Mouse (Mus musculus) effector memory CD4-positive, alpha-beta T cell, adult 7 months (primary cell): ENCODE results near the gene Gm42878. TPM values are rescaled to one million over a fixed set of nuclear protein-coding genes. Genes with fewer than 3 reads are reported as not detected.

Source experiments
- polyA plus RNA-seq: library from polyadenylated mRNA; unstranded; fragments of 100-300 nt; shearing (Covaris generic); gene quantifications from one replicate; pipeline ENCODE4 v1.2.1, GENCODE M21; 2017

The Gm42878 gene
- polyA plus RNA-seq, result not detected

DNA sequence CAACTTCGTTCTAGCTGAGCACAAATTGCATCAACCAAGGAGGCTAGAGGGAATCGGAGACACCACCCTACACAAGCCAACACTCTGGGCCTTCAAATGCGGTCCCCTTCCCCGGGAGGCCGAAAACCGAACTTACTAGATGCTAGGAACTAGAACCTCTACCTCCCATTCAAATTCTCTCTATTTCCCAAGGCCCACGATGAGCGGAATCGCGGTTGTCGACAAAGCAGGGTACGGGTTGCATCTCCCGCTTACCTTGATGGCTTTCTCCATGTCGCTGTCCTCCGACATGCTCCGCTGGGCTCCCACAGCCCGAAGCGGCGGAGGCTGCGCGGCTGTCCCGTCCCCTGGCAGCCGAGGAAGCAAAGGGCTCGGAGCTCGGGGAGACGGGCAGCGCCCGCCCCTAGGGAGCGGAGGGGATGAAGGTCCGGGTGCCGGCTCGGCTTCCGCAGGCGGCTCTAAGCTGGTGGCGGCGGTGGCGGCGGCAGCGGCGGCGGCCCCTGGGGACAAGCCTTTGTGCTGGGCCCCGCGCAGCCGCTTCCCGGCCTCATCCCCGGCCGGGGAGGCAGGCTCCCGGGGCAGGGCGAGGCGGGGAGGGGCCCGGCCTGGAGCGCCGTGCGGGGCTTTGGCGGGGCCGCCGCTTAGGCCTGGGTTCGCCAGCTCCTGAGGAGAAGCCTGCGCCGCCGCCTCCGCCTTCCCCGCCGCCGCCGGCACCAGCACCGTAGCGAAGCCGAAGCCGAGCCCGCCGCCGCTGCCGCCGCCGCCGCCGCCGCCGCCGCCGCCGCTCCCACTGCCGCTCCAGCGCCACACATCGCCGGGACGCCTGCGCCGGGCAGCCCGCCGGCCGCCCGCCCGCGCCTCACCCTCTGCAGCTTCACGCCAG is at the start of gene Gm42878, which contains the start of gene Adam1a:
Gene Gm42878, minus strand, starts transcription at position 573 of the 883 bp plus-strand sequence.
Gene Adam1a, minus strand, starts transcription at position 573 of the 883 bp plus-strand sequence.

DNA sequence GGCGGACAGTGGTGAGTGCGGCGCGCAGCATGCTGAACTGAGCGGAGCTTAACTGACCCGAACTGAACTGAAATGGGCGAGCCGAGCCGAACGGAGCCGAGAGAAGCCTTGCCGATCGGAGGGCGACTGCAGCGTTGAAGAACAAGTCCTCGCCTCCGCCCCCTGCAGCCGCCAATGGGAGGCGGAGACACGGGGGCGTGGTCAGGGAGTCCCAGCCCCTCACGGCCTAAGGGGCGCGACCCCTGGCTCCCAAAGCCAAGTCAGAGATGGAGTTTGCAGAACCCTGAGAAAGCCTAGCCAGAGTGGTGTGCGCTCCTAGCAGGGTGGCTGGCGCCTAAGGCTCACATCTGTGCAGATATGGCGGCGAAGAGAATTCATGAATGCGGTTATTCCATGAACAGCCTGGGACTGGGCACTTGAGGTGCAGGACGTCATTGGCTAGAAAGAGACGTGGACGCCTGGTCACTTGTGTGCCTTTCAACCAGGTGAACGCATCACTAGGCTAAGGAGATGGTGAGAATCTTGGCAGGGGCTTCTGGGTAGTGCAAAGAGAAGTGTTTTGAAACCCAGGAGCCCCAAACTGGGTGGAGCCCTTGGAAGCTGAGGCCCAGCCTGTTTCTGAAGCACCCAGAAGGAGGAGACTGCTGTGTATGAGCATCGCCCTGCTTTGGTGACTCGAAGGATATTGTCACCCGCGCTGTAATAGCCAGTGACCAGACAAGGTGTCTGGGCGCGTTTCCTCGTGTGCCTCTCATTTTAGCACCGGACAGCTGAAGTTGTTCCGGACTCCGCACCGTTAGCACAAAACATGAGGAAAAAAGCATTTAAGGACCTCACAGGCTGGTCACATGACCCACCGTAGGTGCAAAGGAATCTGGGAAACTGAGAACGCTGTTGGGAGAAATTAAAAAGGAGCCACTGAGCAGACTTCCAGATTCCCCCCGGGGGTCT is 48.4 kb upstream of the Gm42878 start, which contains the start of gene Aldh2:
Gene Aldh2, minus strand, starts transcription at position 374 of the 951 bp plus-strand sequence.

DNA sequence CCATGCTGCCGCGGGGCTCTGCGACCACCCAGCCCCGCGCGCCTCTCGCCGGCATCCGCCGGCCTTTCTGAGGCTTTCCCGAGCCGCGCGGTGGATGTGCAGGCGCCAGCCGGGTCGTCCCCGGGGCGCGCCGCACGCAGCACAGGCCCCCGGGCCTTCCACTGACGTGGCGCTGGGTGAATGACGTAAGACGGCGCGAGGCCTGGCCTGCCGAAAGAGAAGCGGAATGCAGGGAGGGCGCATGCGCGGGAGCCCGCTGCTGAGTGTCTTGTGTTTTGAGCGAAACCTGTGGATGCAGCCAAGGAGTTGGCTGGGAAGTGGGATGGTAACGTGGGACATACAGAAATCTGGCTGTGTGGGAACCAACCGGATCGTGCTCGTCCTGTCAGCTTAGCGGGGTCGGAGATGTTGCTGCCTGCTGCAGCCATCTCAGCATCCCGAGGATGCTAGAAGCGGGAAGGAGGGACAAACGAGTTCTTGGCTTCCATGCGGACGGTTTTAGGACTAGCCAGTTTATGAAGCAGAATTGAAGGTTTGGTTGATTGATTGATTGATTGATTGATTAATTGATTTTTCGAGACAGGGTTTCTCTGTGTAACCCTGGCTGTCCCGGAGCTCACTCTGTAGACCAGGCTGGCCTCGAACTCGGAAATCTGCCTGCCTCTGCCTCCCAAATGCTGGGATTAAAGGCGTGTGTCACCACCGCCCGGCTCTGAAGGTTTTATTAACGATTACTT is 679 bp upstream of the Gm42878 start, which contains the start of gene Mapkapk5:
Gene Mapkapk5, minus strand, starts transcription at position 113 of the 737 bp plus-strand sequence.

DNA sequence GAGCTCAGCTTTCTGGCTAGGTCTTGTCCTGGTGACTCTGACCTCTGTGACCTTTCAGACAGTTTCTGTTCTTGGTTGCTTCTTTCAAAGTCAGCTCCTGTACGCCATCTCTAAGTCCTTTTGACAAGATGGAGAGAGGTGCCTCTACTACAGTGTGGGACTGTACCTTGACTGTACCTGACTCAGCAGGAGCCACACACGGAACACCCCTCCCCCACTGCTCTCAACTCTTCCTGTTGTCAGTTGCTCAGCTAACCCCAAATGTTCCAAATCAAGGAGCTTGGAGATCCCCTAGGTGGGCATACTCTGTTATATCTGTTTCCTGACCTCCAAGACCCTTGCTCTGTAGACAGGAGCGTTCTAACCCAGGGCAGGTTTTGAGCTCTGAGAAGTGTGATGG is 42.1 kb downstream of the Gm42878 start, which contains the start of gene Adam1b:
Gene Adam1b, minus strand, starts transcription at position 205 of the 400 bp plus-strand sequence.

Other genes with a start within 250 kb of the Gm42878 start
- 70.0 TPM for gene Trafd1, start 159.8 kb downstream of the Gm42878 start, polyA plus RNA-seq
- gene Naa25, start 147.5 kb downstream of the Gm42878 start, polyA plus RNA-seq, result 31.0 TPM
- gene Tmem116, start 93.6 kb downstream of the Gm42878 start, polyA plus RNA-seq, result 1.2 TPM
- 36.9 TPM for gene Erp29, start 93.0 kb downstream of the Gm42878 start, polyA plus RNA-seq
- not detected for gene Adam1b, start 42.0 kb downstream of the Gm42878 start, polyA plus RNA-seq
- 0.45 TPM for gene Adam1a, start within 50 bp of the Gm42878 start, polyA plus RNA-seq
- gene Mapkapk5, start 423 bp upstream of the Gm42878 start, polyA plus RNA-seq, result 64.0 TPM
- gene Aldh2, start 48.3 kb upstream of the Gm42878 start, polyA plus RNA-seq, result 2.4 TPM
- 1.7 TPM for gene Acad12, start 73.5 kb upstream of the Gm42878 start, polyA plus RNA-seq
- 4.2 TPM for gene Acad10, start 115.0 kb upstream of the Gm42878 start, polyA plus RNA-seq
- gene Brap, start 115.1 kb upstream of the Gm42878 start, polyA plus RNA-seq, result 100.0 TPM
- gene Atxn2, start 165.9 kb upstream of the Gm42878 start, polyA plus RNA-seq, result 37.4 TPM